Mouse (Mus musculus): ENCODE measurements at regions not wholly inside any gene's neighbourhood (a gene's known extent, or its start where the extent isn't known, plus 50 kb on each side); places are given as distances from the start of the nearest gene placed in this dataset.
"Not testable (repeated sequence)": the region's sequence is repeated elsewhere in the genome, so short reads cannot be mapped to it uniquely, and the experiment has no call there.

DNA sequence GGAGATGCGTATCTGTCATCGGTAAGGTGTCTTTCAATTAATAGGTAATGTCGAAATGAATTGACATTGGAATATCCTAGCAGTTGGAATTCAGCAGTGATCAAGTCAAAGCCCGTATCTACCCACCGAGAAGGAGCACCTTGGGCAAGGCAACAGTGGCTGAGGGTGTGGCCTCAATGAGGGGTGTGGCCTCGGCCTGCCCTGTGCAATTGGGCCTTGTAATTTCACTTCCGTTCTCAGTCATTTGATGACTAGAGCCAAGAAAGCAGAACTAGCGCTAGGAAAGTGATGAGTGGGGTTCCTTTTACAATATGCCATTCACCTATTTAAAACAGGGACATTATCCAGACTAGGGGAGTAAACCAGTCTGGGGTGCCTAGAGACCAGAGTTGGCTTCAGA, 77.6 kb downstream of the Elovl4 start:
- no peak for DNase-seq (ENCODE audit: low spot score)

DNA sequence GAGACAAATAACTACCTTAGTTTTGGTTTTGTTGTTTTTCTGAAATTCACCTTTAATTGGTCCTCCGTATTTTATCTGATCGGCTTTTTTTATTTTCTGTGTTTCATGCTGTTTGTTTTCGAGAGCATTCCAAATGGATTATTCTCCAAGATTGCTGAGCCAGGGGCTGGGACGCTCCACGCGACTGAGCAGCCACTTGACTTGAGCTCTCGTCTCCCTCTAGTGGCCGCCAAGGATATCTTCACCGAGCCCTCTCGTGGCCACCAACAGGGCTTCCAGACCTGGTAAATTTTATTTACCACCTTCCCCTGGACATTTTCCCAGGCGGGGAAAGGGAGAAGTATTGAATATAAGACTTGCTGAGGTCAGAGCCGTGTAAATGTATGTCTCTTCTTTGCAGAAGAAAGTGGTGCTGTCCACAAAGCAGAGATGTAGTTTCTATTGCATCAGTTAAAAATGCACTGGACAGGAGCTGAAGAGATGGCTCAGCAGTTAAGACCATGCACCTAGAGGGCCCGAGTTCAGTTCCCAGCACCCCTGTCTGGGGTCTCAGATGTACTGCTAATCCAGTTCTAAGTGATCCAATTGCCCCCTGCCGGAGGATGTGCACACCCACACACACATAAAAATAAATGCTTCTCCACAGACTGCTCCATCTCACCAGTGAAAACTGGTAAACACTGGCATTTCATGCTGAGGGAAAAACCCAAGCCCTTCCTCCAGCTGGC, 78.5 kb downstream of the Elovl4 start:
- DNase-seq (ENCODE audit: low spot score): peak; percentile 66

DNA sequence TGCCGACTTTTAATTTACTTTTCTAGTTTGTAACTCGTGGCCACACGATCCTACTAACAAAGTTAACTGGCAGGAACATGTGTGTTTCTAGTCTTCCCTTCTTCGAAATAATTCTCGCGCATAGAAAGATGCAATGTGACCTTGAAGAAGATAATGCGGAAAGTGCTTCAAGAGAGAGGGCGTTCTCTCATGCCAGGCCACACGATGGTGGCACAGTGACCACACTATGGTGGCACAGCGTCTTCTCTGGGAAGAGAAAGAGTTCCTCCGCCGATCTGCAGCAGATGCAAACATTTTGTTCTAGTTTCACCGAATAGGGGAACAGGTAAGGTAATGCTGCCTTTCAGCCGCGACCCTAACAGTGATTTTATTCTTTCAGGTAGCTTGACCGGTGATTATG, 79.1 kb downstream of the Elovl4 start:
- no peak for DNase-seq (ENCODE audit: low spot score)

DNA sequence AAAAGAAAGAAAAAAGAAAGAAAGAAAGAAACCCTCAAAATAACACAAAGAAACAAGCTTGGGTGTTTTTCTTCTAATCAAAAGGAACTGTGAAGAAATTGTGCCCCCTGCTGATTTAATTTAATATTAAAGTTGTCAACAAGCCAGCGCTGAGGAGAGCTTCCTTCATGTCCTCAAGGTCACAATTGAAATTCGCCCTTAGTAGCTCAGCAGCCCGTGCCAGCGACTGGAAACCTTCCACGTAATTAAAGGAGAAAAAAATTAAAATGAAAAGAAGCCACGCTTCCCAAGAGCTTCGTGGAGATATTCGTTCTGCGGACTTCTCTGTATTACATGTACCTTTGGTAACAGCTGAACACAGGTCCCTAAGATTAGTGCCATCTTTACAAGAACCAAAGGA, 80.0 kb downstream of the Elovl4 start:
- DNase-seq (ENCODE audit: low spot score): no peak

DNA sequence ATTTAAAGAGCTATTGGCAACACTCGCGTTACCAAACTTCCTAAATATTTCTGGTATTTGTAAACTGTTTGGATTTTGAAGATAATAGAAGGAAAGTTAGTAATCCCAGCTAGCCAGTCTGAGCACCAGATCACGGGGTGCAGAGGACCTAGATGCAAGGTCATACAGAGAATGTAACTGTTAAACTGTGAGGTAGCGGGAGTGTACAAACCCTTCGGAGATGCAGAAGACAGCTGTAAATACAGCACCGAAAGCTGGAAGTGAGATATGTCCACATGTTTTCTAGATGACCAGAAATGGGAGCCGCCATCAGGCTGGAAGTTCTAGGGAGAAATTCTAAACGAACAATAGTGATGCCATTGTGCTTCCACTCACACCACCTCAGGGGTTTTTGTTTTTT, 80.5 kb downstream of the Elovl4 start:
- no peak for DNase-seq (ENCODE audit: low spot score)

DNA sequence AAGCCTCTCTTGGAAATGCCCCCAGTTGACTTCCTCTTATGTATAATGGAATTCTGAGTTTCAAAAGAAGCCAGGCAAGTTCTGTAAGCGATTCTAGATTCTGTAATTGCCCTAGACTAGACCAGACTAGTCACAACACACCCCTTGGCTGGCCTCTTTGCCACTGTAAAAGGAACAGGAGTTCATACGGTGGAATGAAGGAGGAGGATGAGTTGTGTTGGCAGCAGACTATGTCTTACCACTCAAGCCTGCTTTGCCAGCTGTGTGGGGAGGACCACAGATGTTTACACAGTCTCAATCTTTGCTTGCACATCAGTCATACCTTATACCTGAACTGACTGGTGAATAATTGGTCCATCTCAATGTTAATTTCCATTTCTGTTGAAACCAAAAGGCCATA, 85.1 kb downstream of the Elovl4 start:
- DNase-seq (ENCODE audit: low spot score): no peak

DNA sequence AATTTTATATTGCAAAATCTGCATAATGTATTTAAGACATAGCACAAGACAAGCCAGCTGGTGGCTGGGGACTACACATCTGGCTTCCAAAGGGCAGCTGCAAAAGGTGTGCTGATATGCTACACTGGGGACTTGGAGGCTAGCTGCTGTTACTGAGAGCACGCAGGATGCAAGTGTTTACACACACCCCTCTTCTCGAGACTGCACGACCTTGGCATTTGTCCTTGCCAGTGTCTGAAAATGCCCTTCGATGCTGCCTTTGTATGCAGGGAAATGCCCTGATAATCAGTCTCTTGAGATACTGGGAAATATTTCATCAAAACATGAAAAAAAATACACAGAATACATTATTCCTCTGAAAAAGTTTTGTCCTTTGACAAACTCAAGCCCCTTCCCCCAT, 86.3 kb downstream of the Elovl4 start:
- DNase-seq (ENCODE audit: low spot score): no peak

DNA sequence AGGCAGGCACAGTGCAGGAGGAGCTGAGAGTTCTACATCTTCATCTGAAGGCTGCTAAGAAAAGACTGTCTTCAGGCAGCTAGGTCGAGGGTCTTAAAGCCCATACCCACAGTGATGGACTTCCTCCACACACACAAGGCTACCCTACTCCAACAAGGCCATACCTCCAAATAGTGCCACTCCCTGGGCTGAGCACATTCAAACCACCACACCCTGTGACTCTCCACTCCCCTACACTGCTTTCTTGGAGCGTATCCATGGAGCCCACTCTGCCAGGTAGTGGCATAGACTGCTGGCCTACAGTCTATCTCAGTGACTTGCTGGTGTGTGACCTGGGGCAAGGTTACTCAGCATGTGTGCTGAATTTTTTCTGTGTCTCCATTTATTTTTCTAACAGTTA, 88.0 kb downstream of the Elovl4 start:
- not testable (repeated sequence) for DNase-seq (ENCODE audit: low spot score)

DNA sequence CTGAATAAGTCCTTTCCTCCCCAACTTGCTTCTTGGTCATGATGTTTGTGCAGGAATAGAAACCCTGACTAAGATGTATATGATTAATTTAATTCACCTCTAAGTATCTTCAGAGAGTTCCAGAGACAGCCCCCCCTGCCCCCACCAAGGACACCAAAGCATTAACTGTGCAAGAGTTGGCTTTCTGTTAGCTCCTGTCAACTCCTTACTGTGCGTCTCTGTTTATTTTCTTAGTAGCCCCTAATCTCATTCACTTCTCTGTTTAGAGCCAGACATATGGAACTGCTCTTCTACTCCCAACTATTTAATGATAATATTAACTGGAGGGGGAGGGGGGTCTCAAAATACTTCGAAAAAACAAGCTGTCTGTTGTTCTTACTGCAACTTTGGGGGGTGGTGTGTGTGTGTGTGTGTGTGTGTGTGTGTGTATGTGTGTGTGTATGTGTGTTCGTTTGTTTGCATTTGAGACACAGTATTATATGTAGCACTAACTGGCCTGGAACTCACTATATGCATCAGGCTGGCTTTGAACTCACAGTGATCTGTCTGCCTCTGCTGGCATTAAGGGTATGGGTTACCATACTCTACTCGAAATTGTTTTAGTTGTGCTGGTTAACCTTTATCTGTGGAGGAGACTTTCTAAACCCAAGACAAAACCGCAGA, 89.8 kb downstream of the Elovl4 start:
- DNase-seq (ENCODE audit: low spot score): no peak

DNA sequence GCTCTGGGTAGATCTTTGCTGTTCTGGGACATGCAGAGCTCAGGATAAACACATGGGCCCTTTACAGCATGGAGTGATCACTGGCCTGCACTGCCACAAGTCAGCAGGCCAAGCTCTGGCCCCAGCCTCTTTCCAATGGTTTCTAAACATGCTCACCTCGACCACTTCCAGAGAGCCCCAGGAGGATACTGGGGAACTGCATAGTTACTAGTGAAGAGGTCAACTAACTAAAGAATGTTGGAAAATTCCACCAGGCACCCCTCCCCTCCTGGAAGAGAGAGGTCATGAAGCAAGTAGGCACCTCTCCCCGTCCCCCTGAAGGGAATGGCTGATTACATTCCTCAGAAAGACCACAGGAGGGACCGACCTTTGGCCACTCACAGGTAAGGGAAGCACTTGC, 98.7 kb downstream of the Elovl4 start:
- no peak for DNase-seq (ENCODE audit: low spot score)

DNA sequence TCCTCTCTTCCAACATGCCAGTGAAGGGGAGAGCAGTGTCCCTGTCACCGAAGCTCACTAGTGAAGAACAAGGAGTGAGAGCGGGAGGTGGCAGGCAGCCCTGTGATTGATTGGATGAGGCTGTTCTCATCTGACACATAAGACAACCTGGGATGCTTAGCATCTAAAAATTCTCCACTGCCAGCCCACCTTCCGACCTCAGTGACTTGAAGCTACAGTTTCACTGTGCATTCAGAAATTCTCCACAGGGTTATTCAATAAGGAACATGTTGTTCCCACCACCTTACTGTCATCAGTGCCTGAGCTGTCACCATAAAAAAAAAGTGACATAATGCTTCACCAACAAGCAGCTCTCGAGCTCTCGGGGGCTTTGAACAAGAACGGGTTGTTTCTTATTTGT, 100.0 kb downstream of the Elovl4 start:
- no peak for DNase-seq (ENCODE audit: low spot score)

DNA sequence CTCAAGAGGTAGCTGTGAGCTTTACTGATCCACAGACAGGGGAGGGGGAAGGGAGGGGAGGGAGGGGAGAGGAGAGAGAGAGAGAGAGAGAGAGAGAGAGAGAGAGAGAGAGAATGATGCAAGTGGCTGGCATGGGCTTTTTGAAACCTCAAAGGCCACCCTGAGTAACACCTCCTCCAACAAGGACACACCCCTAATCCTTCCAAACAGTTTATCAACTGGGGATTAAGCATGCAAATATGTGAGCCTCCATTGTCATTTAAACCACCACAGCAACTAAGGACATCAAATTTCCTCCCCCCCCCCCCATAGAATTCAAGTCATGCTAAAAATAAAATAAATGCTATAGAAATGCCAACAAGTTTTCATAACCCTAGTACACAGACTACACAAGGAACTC, 101.9 kb downstream of the Elovl4 start:
- DNase-seq (ENCODE audit: low spot score): no peak

DNA sequence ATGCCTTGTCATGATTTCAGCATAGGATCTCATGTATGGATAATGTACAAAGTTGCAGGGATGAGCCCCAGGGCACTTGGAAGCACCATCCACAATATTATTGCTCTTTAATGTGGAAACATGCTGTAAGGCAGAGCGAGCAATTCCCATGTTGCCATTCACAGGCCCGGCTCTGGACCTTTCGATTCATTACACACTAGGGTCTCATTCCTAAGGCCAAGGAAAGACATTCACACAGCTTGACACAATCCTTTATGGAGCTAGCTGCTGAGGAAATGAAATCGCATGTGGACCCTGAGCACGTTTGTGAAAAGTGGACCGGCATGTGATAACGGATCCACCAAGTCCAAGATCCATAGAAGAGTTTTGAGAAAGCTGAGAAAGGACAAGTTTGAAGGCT, 105.2 kb downstream of the Elovl4 start:
- no peak for DNase-seq (ENCODE audit: low spot score)

DNA sequence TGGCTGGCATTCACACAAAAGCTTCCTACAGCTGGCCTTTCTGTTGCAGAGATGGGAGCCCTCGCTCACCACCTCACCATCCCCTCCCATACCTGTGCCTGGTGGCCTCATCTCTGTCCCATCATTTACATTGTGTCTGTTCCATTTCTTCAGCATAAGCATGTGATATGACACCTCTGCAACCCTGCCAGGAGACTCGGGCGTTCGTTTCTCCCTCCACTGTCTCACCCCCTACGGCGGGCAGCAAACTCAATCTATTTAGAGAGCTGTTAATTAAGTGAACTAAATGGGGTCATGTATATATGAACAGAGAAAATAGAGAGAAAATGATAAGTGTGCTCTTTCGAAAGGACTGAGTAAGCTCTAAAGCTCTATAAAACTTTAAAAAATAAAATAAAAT, 106.0 kb downstream of the Elovl4 start:
- DNase-seq (ENCODE audit: low spot score): no peak

DNA sequence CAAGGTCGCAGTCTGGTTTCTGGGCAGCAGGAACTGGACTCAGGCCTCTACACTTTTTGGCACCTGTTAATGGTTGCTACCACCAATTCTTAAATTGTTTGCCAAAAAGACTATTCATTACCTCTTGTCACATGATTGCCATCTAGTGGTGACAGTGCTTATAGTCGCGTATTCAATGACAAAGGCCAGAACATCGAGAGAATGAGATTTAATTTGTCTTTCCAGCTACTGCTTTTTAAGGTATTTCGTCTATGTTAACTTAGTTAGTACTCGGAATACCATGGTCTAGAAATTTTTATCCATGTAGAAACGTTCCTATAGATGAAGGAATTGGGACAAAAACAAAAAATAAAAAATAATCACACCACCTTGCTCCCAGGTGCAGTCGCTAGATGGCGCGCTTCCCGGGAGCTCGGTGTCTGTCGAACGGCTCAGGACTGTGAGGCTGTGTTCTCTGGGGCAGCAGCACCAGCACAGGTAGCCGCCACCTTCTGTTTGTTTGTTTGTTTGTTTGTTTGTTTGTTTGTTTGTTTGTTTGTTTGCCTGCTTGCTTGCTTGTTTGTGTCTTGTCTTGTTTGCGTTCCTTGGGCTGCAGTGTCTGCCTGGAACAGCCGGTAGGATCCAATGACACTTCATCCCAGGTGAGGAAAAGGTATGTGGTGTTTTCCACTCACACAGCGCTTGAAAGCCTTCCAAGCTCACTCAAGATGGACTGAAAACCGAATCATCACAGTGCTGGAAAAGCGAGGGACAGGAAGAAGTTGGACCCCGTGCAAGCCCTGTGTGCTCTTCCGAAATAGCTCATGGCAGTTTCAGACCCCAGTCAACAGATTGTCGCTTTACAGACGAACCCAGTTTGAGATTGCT, 114.5 kb downstream of the Elovl4 start:
- peak; percentile 70 for DNase-seq (ENCODE audit: low spot score)

Measured in adipocyte (in vitro differentiated cells).